Mouse (Mus musculus): ENCODE measurements around the gene Mtch1.
"Not testable (repeated sequence)": the region's sequence is repeated elsewhere in the genome, so short reads cannot be mapped to it uniquely, and the experiment has no call there.

Mtch1 gene

GRCm38 (mm10) chr17:29332186-29332685 is 15.5 kb downstream of the Mtch1 start:
- no peak for DNase-seq (ENCODE audit: low spot score)

- DNase-seq (ENCODE audit: low spot score), result no peak
These were observed 16.9 kb downstream of the Mtch1 start for GRCm38 (mm10) chr17:29330671-29331410.

GRCm38 (mm10) chr17:29330221-29330620 is 17.5 kb downstream of the Mtch1 start:
- no peak for DNase-seq (ENCODE audit: low spot score)

GRCm38 (mm10) chr17:29327691-29328090 is 20.0 kb downstream of the Mtch1 start:
- no peak for DNase-seq (ENCODE audit: low spot score)

GRCm38 (mm10) chr17:29326531-29327529 is 20.9 kb downstream of the Mtch1 start:
- DNase-seq (ENCODE audit: low spot score), result no peak

- no peak for DNase-seq (ENCODE audit: low spot score)
These were observed 21.9 kb downstream of the Mtch1 start for GRCm38 (mm10) chr17:29325831-29326230.

GRCm38 (mm10) chr17:29323625-29324024 is 24.1 kb downstream of the Mtch1 start:
- no peak for DNase-seq (ENCODE audit: low spot score)

GRCm38 (mm10) chr17:29322603-29322962 is 25.2 kb downstream of the Mtch1 start:
- DNase-seq (ENCODE audit: low spot score), result no peak

GRCm38 (mm10) chr17:29321765-29322602 is 25.8 kb downstream of the Mtch1 start:
- DNase-seq (ENCODE audit: low spot score), result no peak

- no peak for DNase-seq (ENCODE audit: low spot score)
These were observed 27.7 kb downstream of the Mtch1 start for GRCm38 (mm10) chr17:29319881-29320639.

GRCm38 (mm10) chr17:29319476-29319875 is 28.3 kb downstream of the Mtch1 start:
- DNase-seq (ENCODE audit: low spot score), result no peak

GRCm38 (mm10) chr17:29318731-29319250 is 28.9 kb downstream of the Mtch1 start:
- no peak for DNase-seq (ENCODE audit: low spot score)

- DNase-seq (ENCODE audit: low spot score), result not testable (repeated sequence)
These were observed 30.4 kb downstream of the Mtch1 start, which contains the start of gene Pi16 for GRCm38 (mm10) chr17:29317380-29317779. Pi16 (plus strand) TSS chr17:29317680.

GRCm38 (mm10) chr17:29316891-29317290 is 30.8 kb downstream of the Mtch1 start:
- DNase-seq (ENCODE audit: low spot score), result no peak

GRCm38 (mm10) chr17:29315672-29316465 is 31.9 kb downstream of the Mtch1 start:
- DNase-seq (ENCODE audit: low spot score), result no peak

GRCm38 (mm10) chr17:29313300-29313699 is 34.4 kb downstream of the Mtch1 start:
- DNase-seq (ENCODE audit: low spot score), result no peak

- no peak for DNase-seq (ENCODE audit: low spot score)
These were observed 35.7 kb downstream of the Mtch1 start for GRCm38 (mm10) chr17:29312082-29312481.

GRCm38 (mm10) chr17:29311602-29312001 is 36.1 kb downstream of the Mtch1 start:
- DNase-seq (ENCODE audit: low spot score), result no peak

GRCm38 (mm10) chr17:29310056-29310623 is 37.6 kb downstream of the Mtch1 start:
- no peak for DNase-seq (ENCODE audit: low spot score)

GRCm38 (mm10) chr17:29305871-29306270 is 41.9 kb downstream of the Mtch1 start:
- DNase-seq (ENCODE audit: low spot score), result no peak
